Mouse (Mus musculus): ENCODE results near the gene Stard10. TPM values are rescaled to one million over a fixed set of nuclear protein-coding genes. Genes with fewer than 3 reads are reported as not detected.

The Stard10 gene
- 114 and 142 TPM in 2 replicates for polyA plus RNA-seq (2011; ENCODE audit: insufficient read depth, insufficient read length, low replicate concordance, missing spikeins)

DNA sequence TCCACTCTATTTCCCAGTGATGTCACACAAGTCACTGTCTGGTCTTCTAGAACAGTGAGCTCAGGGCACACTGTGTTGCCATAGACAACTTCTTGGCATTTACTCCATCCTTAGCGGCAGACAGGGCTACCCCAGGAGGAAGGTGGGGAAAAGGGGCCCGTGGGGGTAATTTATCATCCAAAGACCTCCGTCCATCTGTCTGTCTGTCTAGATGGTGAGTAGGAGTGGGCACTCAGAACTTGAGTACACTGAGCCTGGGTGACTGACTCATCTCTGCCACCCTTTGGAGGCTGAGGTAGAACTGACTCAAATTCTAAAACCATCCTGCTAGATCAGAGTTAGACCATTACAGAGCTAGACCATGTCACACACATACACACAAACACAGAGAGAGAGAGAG is at the start of gene Stard10:
Gene Stard10, plus strand, starts transcription at position 73 of the 400 bp plus-strand sequence.
- TF ChIP-seq CTCF (IDR thresholded peaks at IDR 0.05; ENCODE audit: control insufficient read depth, insufficient read depth, low read length) = no peak
- no peak for TF ChIP-seq POLR2A (IDR thresholded peaks at IDR 0.05; ENCODE audit: borderline replicate concordance, control insufficient read depth, low read depth, low read length)
- Histone ChIP-seq H3K27ac (ENCODE audit: control insufficient read depth, insufficient read depth, low read depth, low read length, poor library complexity) (peak within 1 kb of the TSS; percentile 27), H3K4me3 (replicated peaks; ENCODE audit: control insufficient read depth, low read depth, low read length) (no peak within 1 kb of the TSS), H3K4me1 (ENCODE audit: control insufficient read depth, insufficient read depth, low read length) (peaks cover 2% of the 10 kb centered on the region)
- WGBS = 58% methylated on average over 3 of the region's 3 CpGs

DNA sequence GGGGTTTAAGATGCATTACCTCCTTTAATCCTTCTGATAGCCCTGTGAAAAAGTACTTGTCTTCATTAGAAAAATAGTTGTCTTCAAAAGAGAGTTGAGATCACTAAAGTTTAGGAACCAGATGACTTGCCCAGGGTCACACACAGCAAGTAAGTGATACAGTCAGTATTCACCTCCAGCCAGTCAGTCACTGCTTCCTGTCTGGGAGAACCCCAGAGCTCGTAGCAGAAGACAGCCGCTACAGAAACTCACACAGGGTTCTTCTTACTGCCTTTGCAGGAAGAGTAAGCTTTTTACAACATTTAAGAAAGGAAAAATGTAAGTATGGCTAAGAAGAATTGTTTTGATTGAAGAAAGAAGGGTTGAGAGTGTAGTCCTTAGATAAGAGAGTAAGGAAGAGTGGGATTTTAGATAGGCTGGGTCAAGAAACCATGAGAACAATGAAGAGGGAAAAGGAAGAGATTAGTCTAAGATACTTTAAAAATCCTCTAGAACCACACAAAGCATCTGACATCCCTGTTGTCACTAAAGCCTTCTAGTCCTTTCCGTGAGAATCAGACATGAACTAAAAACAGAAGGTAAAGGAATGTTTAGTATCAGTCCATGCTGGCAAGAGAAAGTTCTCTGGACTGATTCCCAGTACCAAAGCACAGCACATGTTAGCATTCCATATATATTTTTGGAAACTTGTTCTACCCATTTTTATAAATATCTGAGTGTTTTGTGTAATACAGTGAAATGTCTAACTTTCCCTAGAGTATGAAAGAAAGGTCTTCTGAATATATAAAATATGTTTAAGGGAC is 49.2 kb upstream of the Stard10 start:
- no peaks in the 10 kb centered on the region for H3K4me1 ChIP-seq (ENCODE audit: control insufficient read depth, insufficient read depth, low read length)
- H3K4me3 ChIP-seq (replicated peaks; ENCODE audit: control insufficient read depth, low read depth, low read length) = no peak overlapping the region
- no peak for TF ChIP-seq POLR2A (IDR thresholded peaks at IDR 0.05; ENCODE audit: borderline replicate concordance, control insufficient read depth, low read depth, low read length)
- no peak for TF ChIP-seq CTCF (IDR thresholded peaks at IDR 0.05; ENCODE audit: control insufficient read depth, insufficient read depth, low read length)
- no peak overlapping the region for H3K27ac ChIP-seq (ENCODE audit: control insufficient read depth, insufficient read depth, low read depth, low read length, poor library complexity)
- 59% methylated on average over 3 of the region's 3 CpGs for WGBS

DNA sequence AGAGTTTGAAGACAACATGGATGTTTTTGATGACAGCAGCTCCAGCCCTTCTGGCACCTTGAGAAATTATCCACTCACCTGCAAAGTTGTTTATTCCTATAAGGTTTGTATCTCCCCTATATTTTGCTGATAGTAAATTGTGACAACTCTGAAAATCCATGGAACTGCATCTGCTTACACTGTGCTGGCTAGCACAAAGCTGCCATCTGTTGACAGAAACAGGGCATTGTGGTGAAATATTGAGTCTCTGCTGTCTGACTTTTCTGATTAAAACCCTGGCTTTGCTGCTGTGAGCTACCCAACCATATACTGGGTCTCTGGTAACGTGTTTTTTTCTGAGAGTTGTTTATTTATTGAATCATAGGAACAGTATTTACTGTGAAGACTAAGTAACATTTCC is 45.3 kb upstream of the Stard10 start:
- H3K4me1 ChIP-seq (ENCODE audit: control insufficient read depth, insufficient read depth, low read length) = no peaks in the 10 kb centered on the region
- 77% methylated on average over 1 of the region's 1 CpGs for WGBS
- no peak overlapping the region for H3K27ac ChIP-seq (ENCODE audit: control insufficient read depth, insufficient read depth, low read depth, low read length, poor library complexity)
- H3K4me3 ChIP-seq (replicated peaks; ENCODE audit: control insufficient read depth, low read depth, low read length) = no peak overlapping the region
- TF ChIP-seq POLR2A (IDR thresholded peaks at IDR 0.05; ENCODE audit: borderline replicate concordance, control insufficient read depth, low read depth, low read length) (0 out of 2 replicates have a peak, but pooled peaks have one; percentile 11), CTCF (IDR thresholded peaks at IDR 0.05; ENCODE audit: control insufficient read depth, insufficient read depth, low read length) (no peak)

DNA sequence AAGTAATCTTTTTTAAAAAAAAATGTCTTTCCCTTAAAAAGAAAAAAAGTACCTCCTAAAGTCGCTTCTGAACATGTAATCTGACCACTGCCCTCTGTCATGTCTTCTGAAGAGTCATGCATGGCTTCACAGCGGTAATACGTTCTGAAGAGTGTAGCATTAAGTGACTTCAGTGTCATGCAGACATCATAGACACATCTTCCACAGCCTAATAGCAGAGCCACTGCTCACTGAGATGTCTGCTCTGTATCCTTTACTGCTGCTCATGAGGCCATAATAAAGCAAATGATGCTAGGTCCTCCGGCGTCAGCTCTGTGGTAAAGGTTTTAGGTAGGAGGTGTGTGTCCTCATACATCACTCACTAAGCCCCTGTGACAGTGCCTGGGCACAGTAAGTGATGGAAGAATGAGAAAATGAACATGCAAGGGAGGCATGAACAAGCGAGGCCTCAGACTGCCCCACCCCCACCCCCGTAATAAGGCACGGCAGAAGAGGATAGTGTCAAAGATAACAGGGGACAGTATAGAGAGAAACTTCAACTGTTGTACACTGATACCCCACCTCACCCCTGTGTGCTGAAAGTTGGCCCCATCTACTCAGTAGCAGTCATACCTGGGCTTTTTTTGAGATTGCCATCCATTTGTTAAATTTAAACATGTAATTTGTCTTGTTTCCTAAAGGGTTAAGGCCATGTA is 44.3 kb upstream of the Stard10 start:
- WGBS = 83% methylated on average over 8 of the region's 8 CpGs

DNA sequence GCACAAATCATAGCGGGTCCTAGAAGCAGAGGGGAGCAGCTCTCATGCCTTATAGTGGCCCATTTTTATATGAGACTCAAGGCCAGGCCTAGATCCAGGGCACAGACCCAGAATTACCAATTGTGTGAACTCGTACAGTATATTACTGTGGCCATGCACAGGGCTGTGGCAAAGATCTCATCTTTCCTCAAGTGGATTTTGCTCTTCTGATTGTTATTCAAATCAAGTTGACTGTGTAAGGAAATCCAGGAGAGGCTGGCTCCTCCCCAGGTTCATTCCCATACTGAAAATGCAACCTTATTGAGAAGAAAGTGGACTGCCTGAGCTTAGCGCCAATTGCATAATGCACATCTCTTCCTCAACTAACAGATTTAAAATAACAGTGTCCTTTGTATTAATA is 34.2 kb upstream of the Stard10 start:
- no peak for TF ChIP-seq CTCF (IDR thresholded peaks at IDR 0.05; ENCODE audit: control insufficient read depth, insufficient read depth, low read length)
- no peak for TF ChIP-seq POLR2A (IDR thresholded peaks at IDR 0.05; ENCODE audit: borderline replicate concordance, control insufficient read depth, low read depth, low read length)
- WGBS = 87% methylated on average over 3 of the region's 3 CpGs
- no peak overlapping the region for H3K4me3 ChIP-seq (replicated peaks; ENCODE audit: control insufficient read depth, low read depth, low read length)
- no peak overlapping the region for H3K27ac ChIP-seq (ENCODE audit: control insufficient read depth, insufficient read depth, low read depth, low read length, poor library complexity)
- no peaks in the 10 kb centered on the region; the same call in 1 of the 2 replicates for H3K4me1 ChIP-seq (ENCODE audit: control insufficient read depth, insufficient read depth, low read length)

More for the DNA sequence above, 44.3 kb upstream of the Stard10 start:
- TF ChIP-seq POLR2A (IDR thresholded peaks at IDR 0.05; ENCODE audit: borderline replicate concordance, control insufficient read depth, low read depth, low read length) (no peak), CTCF (IDR thresholded peaks at IDR 0.05; ENCODE audit: control insufficient read depth, insufficient read depth, low read length) (no peak)
- Histone ChIP-seq H3K4me1 (ENCODE audit: control insufficient read depth, insufficient read depth, low read length) (no peaks in the 10 kb centered on the region), H3K27ac (ENCODE audit: control insufficient read depth, insufficient read depth, low read depth, low read length, poor library complexity) (no peak overlapping the region), H3K4me3 (replicated peaks; ENCODE audit: control insufficient read depth, low read depth, low read length) (no peak overlapping the region)

DNA sequence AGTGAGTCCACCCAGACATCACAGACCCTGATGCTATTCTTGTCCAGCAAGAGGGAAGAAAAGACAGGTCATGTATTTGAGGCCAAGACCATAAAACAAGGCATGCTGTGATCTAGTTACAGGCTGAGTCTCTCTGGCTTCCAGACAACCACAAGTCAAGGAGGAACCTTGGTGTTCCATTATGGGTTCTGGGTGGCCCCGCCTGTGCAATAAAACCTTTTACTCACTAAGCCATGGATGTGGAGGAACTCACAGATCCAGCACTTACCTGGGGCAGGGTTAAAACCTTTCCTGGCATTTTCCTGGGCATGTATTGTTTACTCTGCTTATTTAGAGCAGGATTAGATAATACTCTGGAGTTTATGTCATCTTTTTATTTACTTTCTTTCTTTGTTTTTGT is 32.4 kb upstream of the Stard10 start:
- Histone ChIP-seq H3K4me1 (ENCODE audit: control insufficient read depth, insufficient read depth, low read length) (no peaks in the 10 kb centered on the region; the same call in 1 of the 2 replicates), H3K4me3 (replicated peaks; ENCODE audit: control insufficient read depth, low read depth, low read length) (no peak overlapping the region), H3K27ac (ENCODE audit: control insufficient read depth, insufficient read depth, low read depth, low read length, poor library complexity) (no peak overlapping the region)
- no peak for TF ChIP-seq CTCF (IDR thresholded peaks at IDR 0.05; ENCODE audit: control insufficient read depth, insufficient read depth, low read length)
- no peak for TF ChIP-seq POLR2A (IDR thresholded peaks at IDR 0.05; ENCODE audit: borderline replicate concordance, control insufficient read depth, low read depth, low read length)
- 83% methylated on average over 1 of the region's 1 CpGs for WGBS

DNA sequence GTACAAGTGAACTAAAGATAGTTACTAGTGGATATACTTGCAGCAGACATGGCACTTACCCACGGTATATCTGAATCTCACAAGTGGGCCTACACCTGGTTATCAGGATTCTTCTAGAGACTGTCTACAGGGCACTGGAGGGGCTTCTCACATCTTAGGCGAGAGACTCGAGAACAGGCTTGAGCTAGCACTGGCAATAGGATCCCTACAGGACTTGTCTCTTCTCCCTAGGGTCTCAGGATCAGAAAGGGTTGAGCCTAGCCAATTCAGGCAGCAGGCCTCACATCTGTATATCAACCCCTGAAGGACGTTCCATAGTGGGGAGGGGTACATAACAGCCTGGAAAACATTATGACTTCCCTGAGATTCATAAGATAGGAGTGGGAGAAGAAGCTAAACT is 30.0 kb upstream of the Stard10 start:
- no peak overlapping the region for H3K4me3 ChIP-seq (replicated peaks; ENCODE audit: control insufficient read depth, low read depth, low read length)
- no peak overlapping the region for H3K27ac ChIP-seq (ENCODE audit: control insufficient read depth, insufficient read depth, low read depth, low read length, poor library complexity)
- no peaks in the 10 kb centered on the region; the same call in 1 of the 2 replicates for H3K4me1 ChIP-seq (ENCODE audit: control insufficient read depth, insufficient read depth, low read length)
- TF ChIP-seq POLR2A (IDR thresholded peaks at IDR 0.05; ENCODE audit: borderline replicate concordance, control insufficient read depth, low read depth, low read length) = no peak
- TF ChIP-seq CTCF (IDR thresholded peaks at IDR 0.05; ENCODE audit: control insufficient read depth, insufficient read depth, low read length) = no peak
- 77% methylated on average over 4 of the region's 4 CpGs for WGBS

DNA sequence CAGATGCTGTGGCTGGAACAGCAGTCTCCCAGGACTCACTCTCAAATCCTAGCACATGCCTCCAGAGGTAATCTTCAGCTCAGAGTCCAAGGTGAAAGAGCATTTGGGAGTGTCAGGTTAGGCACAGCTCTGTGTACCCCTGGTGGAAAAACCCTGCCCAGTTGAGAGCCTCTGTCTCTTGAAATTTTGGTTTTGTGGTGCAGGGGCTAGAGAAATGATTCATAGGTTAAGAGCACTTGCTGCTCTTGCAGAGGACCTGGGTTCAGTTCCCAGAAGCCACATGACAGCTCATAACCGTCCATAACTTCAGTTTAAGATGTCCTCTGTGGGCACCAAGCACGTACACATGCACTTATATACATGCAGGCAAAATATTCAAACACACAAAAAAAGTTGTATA is 29.1 kb upstream of the Stard10 start:
- Histone ChIP-seq H3K4me3 (replicated peaks; ENCODE audit: control insufficient read depth, low read depth, low read length) (no peak overlapping the region), H3K27ac (ENCODE audit: control insufficient read depth, insufficient read depth, low read depth, low read length, poor library complexity) (no peak overlapping the region), H3K4me1 (ENCODE audit: control insufficient read depth, insufficient read depth, low read length) (no peaks in the 10 kb centered on the region)
- TF ChIP-seq POLR2A (IDR thresholded peaks at IDR 0.05; ENCODE audit: borderline replicate concordance, control insufficient read depth, low read depth, low read length) (no peak), CTCF (IDR thresholded peaks at IDR 0.05; ENCODE audit: control insufficient read depth, insufficient read depth, low read length) (no peak)
- WGBS = 73% methylated on average over 2 of the region's 2 CpGs

Measured in bone marrow, adult 2 months (tissue).